Mouse (Mus musculus) thymus, adult 2 months (tissue): ENCODE data around the gene Aldh3b2.

Experiments
- CTCF ChIP-seq: fragments of 200-500 bp; IDR thresholded peaks from 2 replicates; pipeline ENCODE4 v1.5.1; 2012; ENCODE audit warnings: mild to moderate bottlenecking, control low read depth, low read length, moderate library complexity, borderline replicate concordance; ENCODE audit not compliant: control insufficient read depth, poor library complexity, insufficient read depth; ENCODE audit errors: extremely low read depth
- POLR2A ChIP-seq: fragments of 200-500 bp; IDR thresholded peaks from 2 replicates; pipeline ENCODE4 v1.6.1; 2012; ENCODE audit warnings: mild to moderate bottlenecking, low read length, control low read depth, moderate library complexity; ENCODE audit not compliant: control insufficient read depth, poor library complexity, insufficient read depth; ENCODE audit errors: extremely low read depth

DNA sequence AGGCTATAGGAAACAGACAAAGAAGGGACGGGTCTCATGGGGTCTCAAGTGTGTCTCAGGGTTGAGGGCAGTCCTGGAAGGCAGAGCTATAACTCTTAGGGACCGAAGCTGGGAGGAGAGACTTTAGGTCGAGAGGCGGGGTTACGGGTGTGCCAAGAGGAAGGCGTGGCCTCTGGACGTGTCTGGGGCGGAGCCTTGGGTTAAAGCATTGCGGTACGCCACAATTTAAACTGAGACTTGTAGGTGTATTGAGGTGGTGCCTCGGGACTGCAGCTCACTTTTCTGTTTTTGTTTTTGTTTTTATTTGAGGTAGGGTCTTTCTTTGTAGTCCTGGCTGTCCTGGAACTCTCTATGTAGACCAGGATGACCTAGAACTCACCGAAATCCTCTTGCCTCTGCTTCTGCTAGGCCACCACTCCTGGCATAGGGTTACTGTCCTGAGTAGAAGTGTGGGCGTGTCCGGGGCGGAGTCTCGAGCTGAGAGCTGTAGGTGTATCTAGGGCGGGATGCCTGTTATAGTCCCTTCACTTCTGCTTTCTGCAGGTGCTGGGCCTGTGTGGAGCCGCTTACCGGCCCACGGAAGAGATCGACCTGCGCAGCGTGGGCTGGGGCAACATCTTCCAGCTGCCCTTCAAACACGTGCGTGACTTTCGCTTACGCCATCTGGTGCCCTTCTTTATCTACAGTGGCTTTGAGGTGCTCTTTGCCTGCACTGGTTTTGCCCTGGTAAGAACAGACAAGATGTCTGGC is 29.0 kb upstream of the Aldh3b2 start:
- TF ChIP-seq POLR2A (no peak), CTCF (no peak)
